Mouse (Mus musculus): Measurements from ENCODE around the gene Ube2l3. TPM values are rescaled to one million over a fixed set of nuclear protein-coding genes. Genes with fewer than 3 reads are reported as not detected.
"Not testable (repeated sequence)": the region's sequence is repeated elsewhere in the genome, so short reads cannot be mapped to it uniquely, and the experiment has no call there.

Gene Ube2l3
- total and polyA plus RNA-seq, 3 experiments = 137 to 2,006 (median 297) TPM

- Histone ChIP-seq H3K9me3 (replicated peaks; ENCODE audit: insufficient read depth, low read length) (no peaks in the 10 kb centered on the region), H3K36me3 (ENCODE audit: control insufficient read depth in 1 of 2, insufficient read depth in 2 of 2, low read length in 2 of 2) (peaks cover 0 to 41% of the 10 kb centered on the region in 2 experiments; a peak in 2 of 4 replicates)
Observed at GRCm38 (mm10) chr16:17168049-17168448, 34.4 kb downstream of the Ube2l3 start.

GRCm38 (mm10) chr16:17167179-17167578 is 35.3 kb downstream of the Ube2l3 start:
- TF ChIP-seq MAX (IDR thresholded peaks at IDR 0.05; ENCODE audit: low read length) (no peak), TAL1 (IDR thresholded peaks at IDR 0.05; ENCODE audit: low read length) (no peak), MAZ (IDR thresholded peaks at IDR 0.05; ENCODE audit: low read depth, low read length) (no peak), ELF1 (IDR thresholded peaks at IDR 0.05; ENCODE audit: low read depth, low read length) (no peak), GABPA (IDR thresholded peaks at IDR 0.05; ENCODE audit: low read depth, low read length) (no peak), POLR2AphosphoS5 (IDR thresholded peaks at IDR 0.05; ENCODE audit: borderline replicate concordance, low read depth, low read length) (no peak), NELFE (IDR thresholded peaks at IDR 0.05; ENCODE audit: low read depth, low read length) (no peak), MXI1 (IDR thresholded peaks at IDR 0.05; ENCODE audit: low read depth, low read length) (no peak), UBTF (IDR thresholded peaks at IDR 0.05; ENCODE audit: borderline replicate concordance, insufficient read depth, low read depth, low read length) (no peak), SMC3 (IDR thresholded peaks at IDR 0.05; ENCODE audit: low read depth, low read length) (no peak), RAD21 (IDR thresholded peaks at IDR 0.05; ENCODE audit: low read depth, low read length) (no peak), MAFK (IDR thresholded peaks at IDR 0.05; ENCODE audit: borderline replicate concordance, low read depth, low read length) (no peak), USF1 (IDR thresholded peaks at IDR 0.05; ENCODE audit: low read depth, low read length) (no peak), E2F4 (IDR thresholded peaks at IDR 0.05; ENCODE audit: borderline replicate concordance, low read depth, low read length) (no peak), RCOR1 (IDR thresholded peaks at IDR 0.05; ENCODE audit: low read depth, low read length) (no peak), POLR2A (IDR thresholded peaks at IDR 0.05; ENCODE audit: control insufficient read depth in 1 of 2, insufficient read depth in 1 of 2, low read depth in 1 of 2, low read length in 2 of 2, poor library complexity in 1 of 2) (no peak), TCF12 (IDR thresholded peaks at IDR 0.05; ENCODE audit: low read depth, low read length) (no peak)
- no peak overlapping the region for H3K27ac ChIP-seq (ENCODE audit: control insufficient read depth, low read depth, low read length)
- no peaks in the 10 kb centered on the region for H3K9me3 ChIP-seq (replicated peaks; ENCODE audit: insufficient read depth, low read length)
- no peaks in the 10 kb centered on the region for H3K4me1 ChIP-seq (ENCODE audit: control insufficient read depth in 1 of 2, insufficient read depth in 2 of 2, low read length in 2 of 2)
- H3K9ac ChIP-seq (ENCODE audit: control insufficient read depth, low read depth, low read length, poor library complexity, severe bottlenecking) = no peak overlapping the region
- H3K4me3 ChIP-seq (ENCODE audit: control insufficient read depth in 1 of 2, insufficient read depth in 1 of 2, low read depth in 2 of 2, low read length in 2 of 2) = no peak overlapping the region
- no peak for DNase-seq (ENCODE audit: low read depth, low spot score)
- peaks cover 0 to 39% of the 10 kb centered on the region in 2 experiments; a peak in 2 of 4 replicates for H3K36me3 ChIP-seq (ENCODE audit: control insufficient read depth in 1 of 2, insufficient read depth in 2 of 2, low read length in 2 of 2)
- H3K79me2 ChIP-seq (ENCODE audit: control insufficient read depth, insufficient read depth, low read length, poor library complexity) = peaks cover 7% of the 10 kb centered on the region
- H3K27me3 ChIP-seq (ENCODE audit: control insufficient read depth in 1 of 2, insufficient read depth in 2 of 2, low read length in 2 of 2) = no peaks in the 10 kb centered on the region

More at GRCm38 (mm10) chr16:17168049-17168448, 34.4 kb downstream of the Ube2l3 start:
- Histone ChIP-seq H3K27ac (ENCODE audit: control insufficient read depth, low read depth, low read length) (no peak overlapping the region), H3K9ac (ENCODE audit: control insufficient read depth, low read depth, low read length, poor library complexity, severe bottlenecking) (no peak overlapping the region), H3K79me2 (ENCODE audit: control insufficient read depth, insufficient read depth, low read length, poor library complexity) (peaks cover 7% of the 10 kb centered on the region), H3K4me3 (ENCODE audit: control insufficient read depth in 1 of 2, insufficient read depth in 1 of 2, low read depth in 2 of 2, low read length in 2 of 2) (no peak overlapping the region), H3K4me1 (ENCODE audit: control insufficient read depth in 1 of 2, insufficient read depth in 2 of 2, low read length in 2 of 2) (no peaks in the 10 kb centered on the region), H3K27me3 (ENCODE audit: control insufficient read depth in 1 of 2, insufficient read depth in 2 of 2, low read length in 2 of 2) (no peaks in the 10 kb centered on the region)
- TF ChIP-seq RCOR1 (IDR thresholded peaks at IDR 0.05; ENCODE audit: low read depth, low read length) = no peak
- TF ChIP-seq TBP (IDR thresholded peaks at IDR 0.05; ENCODE audit: low read depth, low read length) = no peak
- TF ChIP-seq ELF1 (IDR thresholded peaks at IDR 0.05; ENCODE audit: low read depth, low read length) = no peak
- TF ChIP-seq ZKSCAN1 (IDR thresholded peaks at IDR 0.05; ENCODE audit: low read depth, low read length) = no peak
- TF ChIP-seq NRF1 (IDR thresholded peaks at IDR 0.05; ENCODE audit: insufficient read depth, low read depth, low read length, poor library complexity, severe bottlenecking) = no peak
- TF ChIP-seq HCFC1 (IDR thresholded peaks at IDR 0.05; ENCODE audit: low read depth, low read length) = no peak
- TF ChIP-seq MYB (IDR thresholded peaks at IDR 0.05; ENCODE audit: low read depth, low read length) = no peak
- TF ChIP-seq CTCF (IDR thresholded peaks at IDR 0.05 in 2 of 3, conservative IDR thresholded peaks at IDR 0.05 in 1 of 3; ENCODE audit: control insufficient read depth in 1 of 3, insufficient read depth in 1 of 3, low read depth in 2 of 3, low read length in 3 of 3, poor library complexity in 1 of 3, severe bottlenecking in 1 of 3) = no peak
- TF ChIP-seq POLR2AphosphoS5 (IDR thresholded peaks at IDR 0.05; ENCODE audit: borderline replicate concordance, low read depth, low read length) = no peak
- DNase-seq (ENCODE audit: low read depth, low spot score) = no peak

GRCm38 (mm10) chr16:17165478-17165877 is 37.0 kb downstream of the Ube2l3 start:
- H3K36me3 ChIP-seq (ENCODE audit: control insufficient read depth in 1 of 2, insufficient read depth in 2 of 2, low read length in 2 of 2) = peaks cover 0 to 44% of the 10 kb centered on the region in 2 experiments; a peak in 2 of 4 replicates
- H3K4me1 ChIP-seq (ENCODE audit: control insufficient read depth in 1 of 2, insufficient read depth in 2 of 2, low read length in 2 of 2); H3K9ac ChIP-seq (ENCODE audit: control insufficient read depth, low read depth, low read length, poor library complexity, severe bottlenecking); H3K27me3 ChIP-seq (ENCODE audit: control insufficient read depth in 1 of 2, insufficient read depth in 2 of 2, low read length in 2 of 2); H3K27ac ChIP-seq (ENCODE audit: control insufficient read depth, low read depth, low read length); H3K9me3 ChIP-seq (replicated peaks; ENCODE audit: insufficient read depth, low read length); H3K4me3 ChIP-seq (ENCODE audit: control insufficient read depth in 1 of 2, insufficient read depth in 1 of 2, low read depth in 2 of 2, low read length in 2 of 2); H3K79me2 ChIP-seq (ENCODE audit: control insufficient read depth, insufficient read depth, low read length, poor library complexity); DNase-seq (ENCODE audit: low read depth, low spot score): not testable (repeated sequence)
